Mouse (Mus musculus): ENCODE measurements at regions not wholly inside any gene's neighbourhood (a gene's known extent, or its start where the extent isn't known, plus 50 kb on each side); places are given as distances from the start of the nearest gene placed in this dataset.

DNA sequence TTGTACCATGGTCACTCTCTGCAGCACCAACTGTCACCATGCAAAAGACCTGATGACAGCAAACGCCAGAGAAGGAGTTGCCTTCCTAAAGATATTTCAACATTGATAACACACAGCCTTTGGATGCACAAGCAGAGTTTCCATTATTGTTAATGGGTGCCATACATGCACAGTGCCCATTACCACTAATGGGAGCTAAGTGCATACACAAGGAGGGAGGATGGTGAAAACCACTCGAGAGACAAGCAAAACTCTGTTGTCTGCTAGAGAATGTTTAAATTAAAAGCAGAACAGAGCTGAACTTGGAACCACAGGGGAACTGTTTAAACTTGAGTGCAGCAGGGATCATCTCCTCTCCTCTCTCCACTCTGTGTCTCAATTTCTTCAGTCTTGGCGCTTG lies 107.2 kb upstream of the Zranb2 start:
- no peaks in the 10 kb centered on the region for H3K36me3 ChIP-seq (replicated peaks; ENCODE audit: control insufficient read depth, insufficient read depth)
- H3K9me3 ChIP-seq (ENCODE audit: control insufficient read depth, low read length): no peaks in the 10 kb centered on the region
- no peaks in the 10 kb centered on the region for H3K4me1 ChIP-seq (replicated peaks; ENCODE audit: control insufficient read depth, insufficient read depth, low read length)
- WGBS: 75% methylated on average over 3 of the region's 3 CpGs
- H3K27me3 ChIP-seq (ENCODE audit: control insufficient read depth, insufficient read depth, low read length): no peaks in the 10 kb centered on the region
- H3K4me2 ChIP-seq (replicated peaks): no peak overlapping the region
- no peak overlapping the region for H3K4me3 ChIP-seq (replicated peaks; ENCODE audit: low read length)
- DNase-seq (ENCODE audit: low spot score): no peak
- ATAC-seq (ENCODE audit: low FRiP score): peak; percentile 31; the same call in 1 of the 2 replicates
- H3K27ac ChIP-seq: no peak overlapping the region
- no peak overlapping the region for H3K9ac ChIP-seq

GRCm38 (mm10) chr3:157449794-157450193 lies 84.2 kb upstream of the Zranb2 start:
- Histone ChIP-seq H3K9me3 (ENCODE audit: control insufficient read depth, low read length) (no peaks in the 10 kb centered on the region), H3K27ac (no peak overlapping the region), H3K9ac (no peak overlapping the region), H3K36me3 (replicated peaks; ENCODE audit: control insufficient read depth, insufficient read depth) (no peaks in the 10 kb centered on the region), H3K27me3 (ENCODE audit: control insufficient read depth, insufficient read depth, low read length) (no peaks in the 10 kb centered on the region), H3K4me3 (replicated peaks; ENCODE audit: low read length) (no peak overlapping the region), H3K4me1 (replicated peaks; ENCODE audit: control insufficient read depth, insufficient read depth, low read length) (no peaks in the 10 kb centered on the region), H3K4me2 (replicated peaks) (no peak overlapping the region)
- DNase-seq (ENCODE audit: low spot score) (peak; percentile 81), ATAC-seq (ENCODE audit: low FRiP score) (peak; percentile 77)

- Histone ChIP-seq H3K4me3 (replicated peaks; ENCODE audit: low read length) (no peak overlapping the region), H3K4me2 (replicated peaks) (no peak overlapping the region), H3K4me1 (replicated peaks; ENCODE audit: control insufficient read depth, insufficient read depth, low read length) (no peaks in the 10 kb centered on the region), H3K27ac (no peak overlapping the region), H3K27me3 (ENCODE audit: control insufficient read depth, insufficient read depth, low read length) (no peaks in the 10 kb centered on the region), H3K9me3 (ENCODE audit: control insufficient read depth, low read length) (no peaks in the 10 kb centered on the region), H3K36me3 (replicated peaks; ENCODE audit: control insufficient read depth, insufficient read depth) (no peaks in the 10 kb centered on the region), H3K9ac (no peak overlapping the region)
- DNase-seq (ENCODE audit: low spot score): no peak
- ATAC-seq (ENCODE audit: low FRiP score): no peak
- WGBS: 79% methylated on average over 2 of the region's 2 CpGs
Measured at GRCm38 (mm10) chr3:157471600-157471999, 62.4 kb upstream of the Zranb2 start.

GRCm38 (mm10) chr3:157472674-157473073 lies 61.3 kb upstream of the Zranb2 start:
- Histone ChIP-seq H3K27me3 (ENCODE audit: control insufficient read depth, insufficient read depth, low read length) (no peaks in the 10 kb centered on the region), H3K27ac (no peak overlapping the region), H3K9ac (no peak overlapping the region), H3K9me3 (ENCODE audit: control insufficient read depth, low read length) (no peaks in the 10 kb centered on the region), H3K36me3 (replicated peaks; ENCODE audit: control insufficient read depth, insufficient read depth) (no peaks in the 10 kb centered on the region), H3K4me2 (replicated peaks) (no peak overlapping the region), H3K4me3 (replicated peaks; ENCODE audit: low read length) (no peak overlapping the region), H3K4me1 (replicated peaks; ENCODE audit: control insufficient read depth, insufficient read depth, low read length) (no peaks in the 10 kb centered on the region)
- DNase-seq (ENCODE audit: low spot score): no peak
- WGBS: 80% methylated on average over 5 of the region's 5 CpGs
- ATAC-seq (ENCODE audit: low FRiP score): no peak

DNA sequence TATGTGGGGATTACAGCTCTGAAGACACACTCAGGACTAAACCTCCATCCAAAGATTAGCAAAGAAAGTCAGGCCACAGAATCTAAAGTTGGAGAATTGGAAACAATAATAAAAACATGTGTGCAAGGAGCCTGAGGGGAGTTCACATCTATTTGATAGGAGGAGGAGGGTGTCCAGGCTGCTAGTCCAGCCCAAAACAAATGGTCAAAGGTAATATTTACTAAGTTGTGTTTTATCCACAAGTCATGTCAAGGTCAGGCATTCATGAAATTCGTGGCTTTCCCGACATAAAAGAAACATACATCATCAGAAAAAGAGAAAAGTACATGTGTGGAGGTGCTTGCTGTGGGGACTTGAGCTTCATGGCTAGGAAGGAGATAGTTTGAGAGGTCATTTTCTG lies 56.2 kb upstream of the Zranb2 start:
- no peaks in the 10 kb centered on the region for H3K36me3 ChIP-seq (replicated peaks; ENCODE audit: control insufficient read depth, insufficient read depth)
- no peaks in the 10 kb centered on the region for H3K4me1 ChIP-seq (replicated peaks; ENCODE audit: control insufficient read depth, insufficient read depth, low read length)
- no peak overlapping the region for H3K4me2 ChIP-seq (replicated peaks)
- H3K4me3 ChIP-seq (replicated peaks; ENCODE audit: low read length): no peak overlapping the region
- no peak overlapping the region for H3K9ac ChIP-seq
- WGBS: 83% methylated on average over 2 of the region's 2 CpGs
- no peaks in the 10 kb centered on the region for H3K27me3 ChIP-seq (ENCODE audit: control insufficient read depth, insufficient read depth, low read length)
- no peak overlapping the region for H3K27ac ChIP-seq
- DNase-seq (ENCODE audit: low spot score) (no peak), ATAC-seq (ENCODE audit: low FRiP score) (no peak)
- no peaks in the 10 kb centered on the region for H3K9me3 ChIP-seq (ENCODE audit: control insufficient read depth, low read length)
